Mouse (Mus musculus): ENCODE measurements around the gene Bag3. TPM values are rescaled to one million over a fixed set of nuclear protein-coding genes. Genes with fewer than 3 reads are reported as not detected.

The Bag3 gene
- polyA plus RNA-seq, 1 experiment from 2014 or later: 26.9 TPM

GRCm38 (mm10) chr7:128537676-128538075 is 14.3 kb downstream of the Bag3 start:
- H3K9me3 ChIP-seq (ENCODE audit: control insufficient read depth, low read length): no peaks in the 10 kb centered on the region
- peak; percentile 57 for ATAC-seq (ENCODE audit: insufficient number of reproducible peaks, insufficient read depth, low FRiP score, low read depth)
- peaks cover 27% of the 10 kb centered on the region for H3K36me3 ChIP-seq (ENCODE audit: control insufficient read depth, insufficient read depth, low read length)
- peak overlapping the region; percentile 63 for H3K9ac ChIP-seq (ENCODE audit: low read length)
- peak overlapping the region; percentile 49 for H3K4me2 ChIP-seq (ENCODE audit: low read length)
- H3K4me3 ChIP-seq (ENCODE audit: control insufficient read depth in 1 of 2, insufficient read depth in 1 of 2, low read depth in 1 of 2, low read length in 2 of 2): no peak overlapping the region
- peak overlapping the region; percentile 91 to 95 for H3K27ac ChIP-seq (replicated peaks in 1 of 2; ENCODE audit: control insufficient read depth in 1 of 2, insufficient read depth in 1 of 2, low read depth in 2 of 2, low read length in 2 of 2)
- H3K27me3 ChIP-seq (ENCODE audit: control insufficient read depth, insufficient read depth, low read length): no peaks in the 10 kb centered on the region
- H3K4me1 ChIP-seq (ENCODE audit: control insufficient read depth in 2 of 2, insufficient read depth in 2 of 2, low read length in 2 of 2): peaks cover 77 to 100% of the 10 kb centered on the region in 2 experiments
- WGBS: 25% methylated on average over 4 of the region's 4 CpGs

- Histone ChIP-seq H3K4me2 (ENCODE audit: low read length) (peak overlapping the region; percentile 49), H3K9ac (ENCODE audit: low read length) (peak overlapping the region; percentile 63), H3K36me3 (ENCODE audit: control insufficient read depth, insufficient read depth, low read length) (peaks cover 32% of the 10 kb centered on the region), H3K4me3 (ENCODE audit: control insufficient read depth in 1 of 2, insufficient read depth in 1 of 2, low read depth in 1 of 2, low read length in 2 of 2) (no peak overlapping the region), H3K27ac (replicated peaks in 1 of 2; ENCODE audit: control insufficient read depth in 1 of 2, insufficient read depth in 1 of 2, low read depth in 2 of 2, low read length in 2 of 2) (peak overlapping the region; percentile 91 to 95), H3K9me3 (ENCODE audit: control insufficient read depth, low read length) (no peaks in the 10 kb centered on the region), H3K27me3 (ENCODE audit: control insufficient read depth, insufficient read depth, low read length) (no peaks in the 10 kb centered on the region), H3K4me1 (ENCODE audit: control insufficient read depth in 2 of 2, insufficient read depth in 2 of 2, low read length in 2 of 2) (peaks cover 77 to 100% of the 10 kb centered on the region in 2 experiments)
- 32% methylated on average over 4 of the region's 4 CpGs for WGBS
- no peak for ATAC-seq (ENCODE audit: insufficient number of reproducible peaks, insufficient read depth, low FRiP score, low read depth)
Measured at GRCm38 (mm10) chr7:128538196-128538595, 14.8 kb downstream of the Bag3 start.

GRCm38 (mm10) chr7:128538769-128539168 is 15.4 kb downstream of the Bag3 start:
- 43% methylated on average over 5 of the region's 5 CpGs for WGBS
- H3K36me3 ChIP-seq (ENCODE audit: control insufficient read depth, insufficient read depth, low read length): peaks cover 38% of the 10 kb centered on the region
- no peak for ATAC-seq (ENCODE audit: insufficient number of reproducible peaks, insufficient read depth, low FRiP score, low read depth)
- no peaks in the 10 kb centered on the region for H3K9me3 ChIP-seq (ENCODE audit: control insufficient read depth, low read length)
- peak overlapping the region; percentile 49 for H3K4me2 ChIP-seq (ENCODE audit: low read length)
- peaks cover 77 to 100% of the 10 kb centered on the region in 2 experiments for H3K4me1 ChIP-seq (ENCODE audit: control insufficient read depth in 2 of 2, insufficient read depth in 2 of 2, low read length in 2 of 2)
- no peak overlapping the region for H3K4me3 ChIP-seq (ENCODE audit: control insufficient read depth in 1 of 2, insufficient read depth in 1 of 2, low read depth in 1 of 2, low read length in 2 of 2)
- H3K27me3 ChIP-seq (ENCODE audit: control insufficient read depth, insufficient read depth, low read length): no peaks in the 10 kb centered on the region
- peak overlapping the region; percentile 63 for H3K9ac ChIP-seq (ENCODE audit: low read length)
- peak overlapping the region; percentile 91 to 95 for H3K27ac ChIP-seq (replicated peaks in 1 of 2; ENCODE audit: control insufficient read depth in 1 of 2, insufficient read depth in 1 of 2, low read depth in 2 of 2, low read length in 2 of 2)

GRCm38 (mm10) chr7:128540111-128540510 is 16.7 kb downstream of the Bag3 start:
- H3K4me1 ChIP-seq (ENCODE audit: control insufficient read depth in 2 of 2, insufficient read depth in 2 of 2, low read length in 2 of 2): peaks cover 72 to 92% of the 10 kb centered on the region in 2 experiments

GRCm38 (mm10) chr7:128540734-128541133 is 17.3 kb downstream of the Bag3 start:
- Histone ChIP-seq H3K9ac (ENCODE audit: low read length) (0 out of 2 replicates have a peak overlapping the region, but pooled peaks have one; percentile 38), H3K36me3 (ENCODE audit: control insufficient read depth, insufficient read depth, low read length) (peaks cover 57% of the 10 kb centered on the region), H3K27ac (replicated peaks in 1 of 2; ENCODE audit: control insufficient read depth in 1 of 2, insufficient read depth in 1 of 2, low read depth in 2 of 2, low read length in 2 of 2) (peak overlapping the region; percentile 18 to 63; a peak in 3 of 4 replicates), H3K9me3 (ENCODE audit: control insufficient read depth, low read length) (no peaks in the 10 kb centered on the region), H3K27me3 (ENCODE audit: control insufficient read depth, insufficient read depth, low read length) (no peaks in the 10 kb centered on the region), H3K4me3 (ENCODE audit: control insufficient read depth in 1 of 2, insufficient read depth in 1 of 2, low read depth in 1 of 2, low read length in 2 of 2) (no peak overlapping the region), H3K4me2 (ENCODE audit: low read length) (peak overlapping the region; percentile 16), H3K4me1 (ENCODE audit: control insufficient read depth in 2 of 2, insufficient read depth in 2 of 2, low read length in 2 of 2) (peaks cover 66 to 85% of the 10 kb centered on the region in 2 experiments)
- WGBS: 72% methylated on average over 16 of the region's 16 CpGs
- no peak for ATAC-seq (ENCODE audit: insufficient number of reproducible peaks, insufficient read depth, low FRiP score, low read depth)

More at GRCm38 (mm10) chr7:128540111-128540510, 16.7 kb downstream of the Bag3 start:
- Histone ChIP-seq H3K4me3 (ENCODE audit: control insufficient read depth in 1 of 2, insufficient read depth in 1 of 2, low read depth in 1 of 2, low read length in 2 of 2) (no peak overlapping the region), H3K4me2 (ENCODE audit: low read length) (no peak overlapping the region), H3K27ac (replicated peaks in 1 of 2; ENCODE audit: control insufficient read depth in 1 of 2, insufficient read depth in 1 of 2, low read depth in 2 of 2, low read length in 2 of 2) (peak overlapping the region in 1 of 2 experiments; percentile 95; a peak in 2 of 4 replicates), H3K36me3 (ENCODE audit: control insufficient read depth, insufficient read depth, low read length) (peaks cover 51% of the 10 kb centered on the region), H3K27me3 (ENCODE audit: control insufficient read depth, insufficient read depth, low read length) (no peaks in the 10 kb centered on the region), H3K9ac (ENCODE audit: low read length) (no peak overlapping the region), H3K9me3 (ENCODE audit: control insufficient read depth, low read length) (no peaks in the 10 kb centered on the region)
- ATAC-seq (ENCODE audit: insufficient number of reproducible peaks, insufficient read depth, low FRiP score, low read depth): no peak
- 84% methylated on average over 13 of the region's 13 CpGs for WGBS

GRCm38 (mm10) chr7:128541186-128541585 is 17.8 kb downstream of the Bag3 start:
- peaks cover 63 to 81% of the 10 kb centered on the region in 2 experiments for H3K4me1 ChIP-seq (ENCODE audit: control insufficient read depth in 2 of 2, insufficient read depth in 2 of 2, low read length in 2 of 2)
- no peak overlapping the region for H3K4me3 ChIP-seq (ENCODE audit: control insufficient read depth in 1 of 2, insufficient read depth in 1 of 2, low read depth in 1 of 2, low read length in 2 of 2)
- H3K9ac ChIP-seq (ENCODE audit: low read length): peak overlapping the region; percentile 38; the same call in 1 of the 2 replicates
- no peaks in the 10 kb centered on the region for H3K9me3 ChIP-seq (ENCODE audit: control insufficient read depth, low read length)
- H3K4me2 ChIP-seq (ENCODE audit: low read length): peak overlapping the region; percentile 16
- no peak for ATAC-seq (ENCODE audit: insufficient number of reproducible peaks, insufficient read depth, low FRiP score, low read depth)
- no peaks in the 10 kb centered on the region for H3K27me3 ChIP-seq (ENCODE audit: control insufficient read depth, insufficient read depth, low read length)
- peaks cover 62% of the 10 kb centered on the region for H3K36me3 ChIP-seq (ENCODE audit: control insufficient read depth, insufficient read depth, low read length)
- H3K27ac ChIP-seq (replicated peaks in 1 of 2; ENCODE audit: control insufficient read depth in 1 of 2, insufficient read depth in 1 of 2, low read depth in 2 of 2, low read length in 2 of 2): peak overlapping the region in 1 of 2 experiments; percentile 63; a peak in 3 of 4 replicates
- WGBS: 60% methylated on average over 9 of the region's 9 CpGs

- Histone ChIP-seq H3K27ac (replicated peaks in 1 of 2; ENCODE audit: control insufficient read depth in 1 of 2, insufficient read depth in 1 of 2, low read depth in 2 of 2, low read length in 2 of 2) (peak overlapping the region in 1 of 2 experiments; percentile 63; a peak in 3 of 4 replicates), H3K4me3 (ENCODE audit: control insufficient read depth in 1 of 2, insufficient read depth in 1 of 2, low read depth in 1 of 2, low read length in 2 of 2) (no peak overlapping the region), H3K36me3 (ENCODE audit: control insufficient read depth, insufficient read depth, low read length) (peaks cover 68% of the 10 kb centered on the region), H3K4me2 (ENCODE audit: low read length) (no peak overlapping the region; the same call in 1 of the 2 replicates), H3K27me3 (ENCODE audit: control insufficient read depth, insufficient read depth, low read length) (no peaks in the 10 kb centered on the region), H3K4me1 (ENCODE audit: control insufficient read depth in 2 of 2, insufficient read depth in 2 of 2, low read length in 2 of 2) (peaks cover 58 to 75% of the 10 kb centered on the region in 2 experiments), H3K9me3 (ENCODE audit: control insufficient read depth, low read length) (no peaks in the 10 kb centered on the region), H3K9ac (ENCODE audit: low read length) (peak overlapping the region; percentile 21; the same call in 1 of the 2 replicates)
- 74% methylated on average over 17 of the region's 17 CpGs for WGBS
- no peak for ATAC-seq (ENCODE audit: insufficient number of reproducible peaks, insufficient read depth, low FRiP score, low read depth)
Measured at GRCm38 (mm10) chr7:128541771-128542170, 18.4 kb downstream of the Bag3 start.

Data from heart, embryonic 14.5 days (tissue).